Mouse (Mus musculus) liver, postnatal 0 days (tissue): Measurements from ENCODE around the gene Ccnk.

Experiments
- CTCF ChIP-seq: sonication (generic); IDR thresholded peaks from 2 replicates; pipeline ENCODE4 v1.5.1; 2016; ENCODE audit warnings: antibody characterized with exemption, low read depth
- EP300 ChIP-seq: IDR thresholded peaks from 2 replicates; pipeline ENCODE4 v1.6.1; 2016; ENCODE audit warnings: antibody characterized with exemption, low read depth, mild to moderate bottlenecking

DNA sequence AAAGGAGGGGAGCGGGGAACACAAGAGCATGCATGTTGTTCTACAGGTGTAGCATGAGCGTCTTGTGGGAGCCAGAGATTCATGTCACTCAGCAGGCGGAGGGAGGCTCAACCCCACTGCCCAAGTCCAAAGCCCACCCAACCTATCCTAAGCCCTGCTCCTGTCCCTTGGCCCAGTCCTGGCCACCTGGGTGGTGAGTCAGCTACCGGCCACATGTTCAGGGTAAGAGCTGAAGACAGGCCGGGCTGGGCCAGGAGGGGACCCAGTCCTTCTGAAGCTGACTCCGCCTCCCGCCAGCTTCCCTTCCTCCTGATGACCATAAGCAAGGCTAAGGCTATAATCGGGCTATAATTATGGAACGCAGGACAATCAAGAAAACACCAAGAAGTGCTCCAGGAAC is 28.8 kb downstream of the Ccnk start:
- TF ChIP-seq CTCF (no peak), EP300 (no peak)
